Mouse (Mus musculus) stomach, postnatal 0 days (tissue): ENCODE results near the gene Rab11fip4. TPM values are rescaled to one million over a fixed set of nuclear protein-coding genes. Genes with fewer than 3 reads are reported as not detected.

Experiments
- ATAC-seq: fragments of 200-750 bp; cut with Nextera tagmentation; 2 replicates; pipeline ENCODE4 v1.8.0; 2017; ENCODE audit not compliant: low FRiP score, low TSS enrichment
- DNase-seq: peaks from one replicate; pipeline ENCODE4 v3.0.0-alpha.2; 2016; ENCODE audit warnings: low spot score
- H3K27ac ChIP-seq: fragments of 300-500 bp; sonication (generic); replicated peaks from 2 replicates; pipeline ENCODE4 v1.5.1; 2014; ENCODE audit warnings: mild to moderate bottlenecking, control low read depth
- H3K27me3 ChIP-seq: fragments of 300-500 bp; sonication (generic); 2 replicates; pipeline ENCODE4 v1.6.1; 2014; ENCODE audit warnings: low read length; ENCODE audit not compliant: control insufficient read depth, insufficient read depth
- H3K36me3 ChIP-seq: fragments of 300-500 bp; sonication (generic); 2 replicates; pipeline ENCODE4 v1.6.1; 2014; ENCODE audit warnings: low read length, mixed read lengths; ENCODE audit not compliant: control insufficient read depth, insufficient read depth
- H3K4me1 ChIP-seq: fragments of 300-500 bp; sonication (generic); replicated peaks from 2 replicates; pipeline ENCODE4 v1.6.1; 2014; ENCODE audit warnings: antibody characterized with exemption; ENCODE audit not compliant: control insufficient read depth, insufficient read depth
- H3K4me2 ChIP-seq: fragments of 300-500 bp; sonication (generic); replicated peaks from 2 replicates; pipeline ENCODE4 v1.6.1; 2014; ENCODE audit warnings: low read depth, mild to moderate bottlenecking, control low read depth, moderate library complexity
- H3K4me3 ChIP-seq: fragments of 300-500 bp; sonication (generic); 2 replicates; pipeline ENCODE4 v1.5.1; 2014; ENCODE audit warnings: low read depth, low read length, control low read depth
- H3K9ac ChIP-seq: fragments of 300-500 bp; sonication (generic); 2 replicates; pipeline ENCODE4 v1.6.1; 2014; ENCODE audit warnings: mild to moderate bottlenecking, low read length, control low read depth, mixed read lengths
- H3K9me3 ChIP-seq: fragments of 300-500 bp; sonication (generic); 2 replicates; pipeline ENCODE4 v1.6.1; 2016; ENCODE audit warnings: low read length; ENCODE audit not compliant: control insufficient read depth
- CTCF ChIP-seq: IDR thresholded peaks from 2 replicates; pipeline ENCODE4 v1.5.1; 2016; ENCODE audit warnings: antibody characterized with exemption, low read depth, mild to moderate bottlenecking, moderate library complexity
- EP300 ChIP-seq: optimal IDR thresholded peaks from 2 replicates; pipeline ENCODE3; 2016; ENCODE audit warnings: antibody characterized with exemption
- WGBS: fragments of 180-500 bp; shearing (Covaris S2); extraction: QIAGEN DNeasy Blood & Tissue Kit; methylation state at CpG from one replicate; pipeline ENCODE4 v1.1.7; 2014; 5-methylcytosine and 5-hydroxymethylcytosine counted together
- polyA plus RNA-seq: library from polyadenylated mRNA; unstranded; fragments of >200 nt; fragmentation: Nextera tagmentation; extraction: Ambion mirVana; gene quantifications from 2 replicates; pipeline ENCODE4 v1.2.1, GENCODE M21; 2015

The Rab11fip4 gene
- polyA plus RNA-seq, 1 experiment from 2014 or later, result 0.98 TPM

DNA sequence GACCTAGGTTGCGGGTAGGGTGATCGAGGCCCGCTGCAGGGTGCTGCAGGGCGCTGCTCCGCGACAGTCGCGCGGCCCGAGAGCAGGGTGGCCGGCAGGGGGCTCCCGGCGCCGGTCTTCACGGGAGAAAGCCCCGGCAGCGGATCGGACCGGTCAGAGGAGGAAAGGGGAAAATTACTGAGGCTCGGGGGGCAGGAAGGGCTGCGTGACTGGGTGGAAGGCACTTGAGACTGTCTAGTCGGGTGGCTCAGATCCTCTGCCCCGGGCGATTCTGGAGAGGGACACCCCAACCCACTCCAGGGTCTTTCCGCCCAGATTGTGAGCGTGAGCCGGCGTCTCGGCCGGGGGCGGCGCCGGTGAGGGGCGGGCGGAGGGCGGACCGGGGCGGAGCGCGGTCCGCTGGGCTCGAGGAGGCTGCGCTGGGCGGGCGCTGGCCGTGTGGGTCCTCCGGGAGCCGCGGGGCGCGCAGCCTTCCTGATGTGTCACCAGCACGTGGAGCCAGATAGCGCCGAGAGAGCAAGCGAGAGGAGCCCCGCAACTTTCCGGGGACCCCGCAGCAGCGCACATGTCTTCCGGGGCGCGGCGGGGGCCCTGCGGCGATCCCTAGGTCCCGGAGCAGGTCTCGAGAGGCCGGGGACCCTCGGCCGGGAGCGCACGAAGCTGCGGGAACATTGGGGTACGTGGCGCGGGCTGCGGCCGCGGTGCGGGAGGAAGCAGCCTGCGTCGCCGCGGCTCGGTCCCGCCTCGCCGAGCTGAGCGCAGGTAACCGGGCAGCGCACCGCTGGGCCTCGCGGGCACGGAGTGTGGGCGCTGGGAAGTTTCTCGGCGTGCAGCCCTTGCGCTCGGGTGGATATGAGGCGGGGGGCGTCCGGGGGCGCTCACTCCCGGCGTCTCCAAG lies 120.1 kb downstream of the Rab11fip4 start:
- ATAC-seq, result peak; percentile 91
- H3K4me1 ChIP-seq, result peaks cover 5% of the 10 kb centered on the region; the same call in 1 of the 2 replicates
- no peaks in the 10 kb centered on the region for H3K9me3 ChIP-seq
- no peaks in the 10 kb centered on the region for H3K27me3 ChIP-seq
- peak overlapping the region; percentile 86 for H3K9ac ChIP-seq
- peak overlapping the region; percentile 77 for H3K4me3 ChIP-seq
- peak; percentile 90 for DNase-seq
- H3K36me3 ChIP-seq, result no peaks in the 10 kb centered on the region
- peak overlapping the region; percentile 98 for H3K4me2 ChIP-seq
- peak overlapping the region; percentile 88 for H3K27ac ChIP-seq
- peak; percentile 93 for TF ChIP-seq CTCF
- no peak for TF ChIP-seq EP300
- under 1% methylated on average over 92 of the region's 106 CpGs for WGBS

- peak overlapping the region; percentile 86 for H3K9ac ChIP-seq
- TF ChIP-seq EP300, result no peak
- TF ChIP-seq CTCF, result no peak
- H3K9me3 ChIP-seq, result no peaks in the 10 kb centered on the region
- peak overlapping the region; percentile 88 for H3K27ac ChIP-seq
- H3K36me3 ChIP-seq, result no peaks in the 10 kb centered on the region
- ATAC-seq, result no peak; the same call in 1 of the 2 replicates
- H3K27me3 ChIP-seq, result no peaks in the 10 kb centered on the region
- peak overlapping the region; percentile 77 for H3K4me3 ChIP-seq
- 1% methylated on average over 44 of the region's 46 CpGs for WGBS
- peaks cover 13% of the 10 kb centered on the region for H3K4me1 ChIP-seq
- DNase-seq, result peak; percentile 52
- H3K4me2 ChIP-seq, result peak overlapping the region; percentile 98
Observed at GRCm38 (mm10) chr11:79711766-79712369, 120.9 kb downstream of the Rab11fip4 start.

DNA sequence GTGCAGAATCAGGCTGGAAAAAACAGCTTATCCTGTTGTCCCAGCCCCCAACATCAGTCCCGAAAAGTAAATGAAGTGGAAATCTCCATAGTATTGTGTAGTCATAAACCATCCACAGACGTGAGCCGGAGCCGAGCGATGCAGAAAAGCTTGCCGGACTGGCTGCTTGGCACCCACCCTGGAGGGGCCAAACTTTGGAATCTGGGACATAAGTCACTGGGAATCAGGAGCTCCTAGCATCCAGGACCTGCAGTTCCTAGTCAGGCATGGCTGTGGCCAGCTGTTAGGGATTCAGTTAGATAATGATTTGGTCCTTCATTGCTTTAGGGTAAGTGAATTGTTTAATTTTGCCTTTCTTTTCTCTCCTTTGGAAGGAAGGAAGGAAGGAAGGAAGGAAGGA lies 122.2 kb downstream of the Rab11fip4 start:
- no peaks in the 10 kb centered on the region for H3K9me3 ChIP-seq
- no peaks in the 10 kb centered on the region for H3K27me3 ChIP-seq
- peaks cover 18% of the 10 kb centered on the region for H3K4me1 ChIP-seq
- ATAC-seq, result no peak
- 10% methylated on average over 6 of the region's 6 CpGs for WGBS
- peak overlapping the region; percentile 86 for H3K9ac ChIP-seq
- TF ChIP-seq EP300 (no peak), CTCF (no peak)
- peak overlapping the region; percentile 67 for H3K27ac ChIP-seq
- H3K36me3 ChIP-seq, result no peaks in the 10 kb centered on the region
- peak overlapping the region; percentile 98 for H3K4me2 ChIP-seq
- peak; percentile 51 for DNase-seq
- H3K4me3 ChIP-seq, result peak overlapping the region; percentile 77

- no peak for ATAC-seq
- Histone ChIP-seq H3K27me3 (no peaks in the 10 kb centered on the region), H3K4me2 (peak overlapping the region; percentile 98), H3K4me3 (peak overlapping the region; percentile 77), H3K27ac (peak overlapping the region; percentile 67), H3K9me3 (no peaks in the 10 kb centered on the region), H3K36me3 (no peaks in the 10 kb centered on the region), H3K9ac (peak overlapping the region; percentile 86; the same call in 1 of the 2 replicates), H3K4me1 (peaks cover 18% of the 10 kb centered on the region)
- DNase-seq, result peak; percentile 36
- TF ChIP-seq EP300, result no peak
- no peak for TF ChIP-seq CTCF
- 18% methylated on average over 4 of the region's 4 CpGs for WGBS
Observed at GRCm38 (mm10) chr11:79713678-79714077, 122.7 kb downstream of the Rab11fip4 start.

GRCm38 (mm10) chr11:79714082-79714742 lies 123.2 kb downstream of the Rab11fip4 start:
- peak overlapping the region; percentile 77 for H3K4me3 ChIP-seq
- H3K4me2 ChIP-seq, result peak overlapping the region; percentile 98
- WGBS, result 46% methylated on average over 13 of the region's 13 CpGs
- no peaks in the 10 kb centered on the region for H3K27me3 ChIP-seq
- peak overlapping the region; percentile 61 for H3K27ac ChIP-seq
- DNase-seq (peak; percentile 62), ATAC-seq (peak; percentile 17; the same call in 1 of the 2 replicates)
- H3K36me3 ChIP-seq, result no peaks in the 10 kb centered on the region
- peaks cover 18% of the 10 kb centered on the region for H3K4me1 ChIP-seq
- 0 out of 2 replicates have a peak overlapping the region, but pooled peaks have one; percentile 18 for H3K9ac ChIP-seq
- H3K9me3 ChIP-seq, result no peaks in the 10 kb centered on the region
- no peak for TF ChIP-seq EP300
- no peak for TF ChIP-seq CTCF
